ENCODE assay signal across 20 mouse cellular contexts in genomic region chr11:67622340-67622739, GRCm38 (mm10).
"Had no signal": no experiment of that assay in that cellular context is flagged by ENCODE, and none has a peak within 500 bp of the region (broad histone marks: within the 10 kb centered on the region; RNA-seq: fewer than 3 reads in every experiment).

No protein-coding gene starts in this region.

- H3K4me3 ChIP-seq: left cerebral cortex, adult 2 months; liver, embryonic 13.5 days; midbrain, embryonic 12.5 days; midbrain, embryonic 15.5 days; neural tube, embryonic 12.5 days; neural tube, embryonic 15.5 days had no signal

- ATAC-seq: midbrain, embryonic 15.5 days had no signal

- DNase-seq: kidney, postnatal 14 days; kidney, postnatal 4 days; layer of hippocampus, adult 9-11 months; layer of hippocampus, postnatal 36 days; liver, embryonic 13.5 days; lung, adult 2 months; lung, postnatal 14 days; lung, postnatal 4 days; right cerebral cortex, adult 18-20 months; right cerebral cortex, postnatal 14 days; right cerebral cortex, postnatal 4 days; thymus, adult 2 months; thymus, postnatal 14 days; thymus, postnatal 4 days had no signal

- H3K27ac ChIP-seq: left cerebral cortex, adult 2 months; liver, embryonic 13.5 days; midbrain, embryonic 12.5 days; midbrain, embryonic 15.5 days; neural tube, embryonic 12.5 days; neural tube, embryonic 15.5 days; stomach, postnatal 0 days had no signal
